Comparison of ENCODE assay signal across 33 mouse cellular contexts in genomic region chr2:26950411-26950810, GRCm38 (mm10). TPM values are rescaled to one million over a fixed set of nuclear protein-coding genes. Genes with fewer than 3 reads are reported as not detected.
"Had no signal": no experiment of that assay in that cellular context is flagged by ENCODE, and none has a peak within 500 bp of the region (broad histone marks: within the 10 kb centered on the region; RNA-seq: fewer than 3 reads in every experiment).

No protein-coding gene starts in this region.

- H3K4me2 ChIP-seq: heart, embryonic 12.5 days; hindbrain, embryonic 12.5 days; hindbrain, embryonic 14.5 days; intestine, embryonic 15.5 days; kidney, embryonic 15.5 days; limb, embryonic 13.5 days; limb, embryonic 15.5 days; liver, embryonic 12.5 days had no signal

- H3K27ac ChIP-seq: heart, embryonic 10.5 days; hindbrain, embryonic 10.5 days; hindbrain, embryonic 12.5 days; hindbrain, embryonic 14.5 days; intestine, embryonic 15.5 days; kidney, embryonic 15.5 days; kidney, postnatal 0 days; layer of hippocampus, adult 2 months; limb, embryonic 13.5 days; limb, embryonic 15.5 days; liver, embryonic 12.5 days; liver, embryonic 14.5 days had no signal

- H3K4me3 ChIP-seq: heart, embryonic 10.5 days; heart, embryonic 12.5 days; hindbrain, embryonic 10.5 days; hindbrain, embryonic 12.5 days; intestine, embryonic 15.5 days; kidney, embryonic 15.5 days; layer of hippocampus, adult 2 months; limb, embryonic 13.5 days; limb, embryonic 15.5 days; liver, embryonic 12.5 days had no signal

- H3K4me1 ChIP-seq: heart, embryonic 10.5 days; heart, embryonic 12.5 days; hindbrain, embryonic 10.5 days; hindbrain, embryonic 12.5 days; intestine, embryonic 15.5 days; kidney, embryonic 15.5 days; limb, embryonic 13.5 days; limb, embryonic 15.5 days; liver, embryonic 12.5 days had no signal

- H3K9ac ChIP-seq: heart, embryonic 12.5 days; hindbrain, embryonic 12.5 days; hindbrain, embryonic 14.5 days; intestine, embryonic 15.5 days; kidney, embryonic 15.5 days; limb, embryonic 13.5 days; limb, embryonic 15.5 days; liver, embryonic 12.5 days; liver, embryonic 14.5 days had no signal

- DNase-seq: gastrocnemius, postnatal 10 days; gastrocnemius, postnatal 25 days; heart, adult 18-20 months; heart, postnatal 10 days; heart, postnatal 4 days; kidney, adult 18-20 months; kidney, adult 9 months; kidney, postnatal 14 days; kidney, postnatal 4 days; left cerebral cortex, postnatal 4 days; lung, adult 2 months had no signal

- H3K27me3 ChIP-seq: hindbrain, embryonic 12.5 days; intestine, embryonic 15.5 days; kidney, embryonic 15.5 days; limb, embryonic 13.5 days; limb, embryonic 15.5 days had no signal

- ATAC-seq: hindbrain, embryonic 16.5 days; inflammation-experienced regulatory T-cells, adult 6 months; intestine, embryonic 15.5 days; intestine, postnatal 0 days; liver, embryonic 12.5 days had no signal

- H3K9me3 ChIP-seq: heart, embryonic 10.5 days; heart, embryonic 12.5 days; hindbrain, embryonic 10.5 days; hindbrain, embryonic 12.5 days; intestine, embryonic 15.5 days; kidney, embryonic 15.5 days; limb, embryonic 13.5 days; limb, embryonic 15.5 days; liver, embryonic 12.5 days had no signal

RNA-seq across cellular contexts. Expression of gene Stkld1, which starts 16.6 kb away (rescaled TPM):
- total RNA-seq: gastrocnemius, postnatal 10 days; gastrocnemius, postnatal 25 days; gastrocnemius, postnatal 4 days; heart, adult 18-20 months; heart, adult 8-10 months; heart, postnatal 25 days; heart, postnatal 4 days had no signal
- polyA plus RNA-seq: heart, embryonic 14.5 days; hindbrain, embryonic 14.5 days; intestine, embryonic 15.5 days; kidney, embryonic 15.5 days; limb, embryonic 13.5 days had no signal

RNA-seq across cellular contexts. Expression of gene Adamts13, which starts 22.8 kb away (rescaled TPM):
- total RNA-seq: gastrocnemius, postnatal 10 days; gastrocnemius, postnatal 25 days; granulocyte monocyte progenitor cell, adult 5-6 weeks; heart, adult 18-20 months; heart, adult 8-10 months; heart, postnatal 10 days; heart, postnatal 25 days; heart, postnatal 4 days; left cerebral cortex, postnatal 4 days had no signal
- polyA plus RNA-seq: heart, embryonic 12.5 days; heart, embryonic 14.5 days; heart, embryonic 16.5 days; hindbrain, embryonic 10.5 days; hindbrain, embryonic 12.5 days; hindbrain, embryonic 16.5 days; inflammation-experienced regulatory T-cells, adult 6 months; limb, embryonic 13.5 days; limb, embryonic 15.5 days had no signal
